ENCODE assay signal across 40 mouse cellular contexts in genomic region chr11:99398832-99399231, GRCm38 (mm10). TPM values are rescaled to one million over a fixed set of nuclear protein-coding genes. Genes with fewer than 3 reads are reported as not detected.
"Had no signal": no experiment of that assay in that cellular context is flagged by ENCODE, and none has a peak within 500 bp of the region (broad histone marks: within the 10 kb centered on the region; RNA-seq: fewer than 3 reads in every experiment).

No protein-coding gene starts in this region.

- H3K9me3 ChIP-seq: heart, embryonic 13.5 days; heart, embryonic 15.5 days; hindbrain, embryonic 10.5 days; hindbrain, embryonic 12.5 days; intestine, embryonic 15.5 days; limb, embryonic 13.5 days; limb, embryonic 15.5 days; liver, embryonic 12.5 days had no signal

- H3K9ac ChIP-seq: heart, embryonic 13.5 days; heart, embryonic 15.5 days; hindbrain, embryonic 12.5 days; hindbrain, embryonic 14.5 days; intestine, embryonic 15.5 days; limb, embryonic 13.5 days; limb, embryonic 15.5 days; liver, embryonic 12.5 days; liver, embryonic 14.5 days had no signal

- DNase-seq: gastrocnemius, adult 2 months; gastrocnemius, postnatal 10 days; gastrocnemius, postnatal 25 days; heart, adult 2 months; heart, postnatal 14 days; heart, postnatal 4 days; kidney, adult 18-20 months; kidney, adult 8-10 months; kidney, postnatal 10 days; kidney, postnatal 25 days; kidney, postnatal 4 days; layer of hippocampus, postnatal 36 days; left cerebral cortex, postnatal 4 days had no signal

- ATAC-seq: hindbrain, embryonic 16.5 days; inflammation-experienced regulatory T-cells, adult 6 months; intestine, embryonic 15.5 days; intestine, postnatal 0 days; liver, embryonic 12.5 days had no signal

- H3K27me3 ChIP-seq: intestine, embryonic 15.5 days had no signal

- H3K4me2 ChIP-seq: heart, embryonic 11.5 days; heart, embryonic 13.5 days; heart, embryonic 15.5 days; hindbrain, embryonic 12.5 days; hindbrain, embryonic 14.5 days; intestine, embryonic 15.5 days; limb, embryonic 13.5 days; limb, embryonic 15.5 days; liver, embryonic 12.5 days had no signal

- H3K27ac ChIP-seq: gastrocnemius, adult 2 months; heart, adult 2 months; heart, embryonic 13.5 days; heart, embryonic 15.5 days; hindbrain, embryonic 10.5 days; hindbrain, embryonic 12.5 days; hindbrain, embryonic 14.5 days; intestine, embryonic 15.5 days; layer of hippocampus, adult 2 months; limb, embryonic 13.5 days; limb, embryonic 15.5 days; liver, embryonic 12.5 days; liver, embryonic 14.5 days had no signal

- H3K4me3 ChIP-seq: gastrocnemius, adult 2 months; heart, adult 2 months; heart, embryonic 13.5 days; heart, embryonic 15.5 days; hindbrain, embryonic 10.5 days; hindbrain, embryonic 12.5 days; intestine, embryonic 15.5 days; layer of hippocampus, adult 2 months; limb, embryonic 13.5 days; limb, embryonic 15.5 days; liver, embryonic 12.5 days had no signal

- H3K36me3 ChIP-seq: heart, embryonic 13.5 days; heart, embryonic 15.5 days; hindbrain, embryonic 10.5 days; hindbrain, embryonic 12.5 days; intestine, embryonic 15.5 days; limb, embryonic 13.5 days; limb, embryonic 15.5 days; liver, embryonic 12.5 days had no signal

- H3K4me1 ChIP-seq: heart, embryonic 13.5 days; heart, embryonic 15.5 days; hindbrain, embryonic 10.5 days; hindbrain, embryonic 12.5 days; intestine, embryonic 15.5 days; limb, embryonic 13.5 days; limb, embryonic 15.5 days; liver, embryonic 12.5 days had no signal

RNA-seq across cellular contexts. Expression of gene Krt12, which starts 23.2 kb away (rescaled TPM):
- total RNA-seq: gastrocnemius, adult 2 months; gastrocnemius, postnatal 10 days; gastrocnemius, postnatal 25 days; gastrocnemius, postnatal 4 days; granulocyte monocyte progenitor cell, adult 5-6 weeks; heart, adult 2 months; heart, postnatal 14 days; heart, postnatal 4 days; liver, adult 2 months had no signal
- polyA plus RNA-seq: heart, adult 2 months; heart, embryonic 11.5 days; heart, embryonic 13.5 days; heart, embryonic 15.5 days; heart, postnatal 0 days; hindbrain, embryonic 14.5 days; inflammation-experienced regulatory T-cells, adult 6 months; intestine, embryonic 15.5 days; kidney, embryonic 14.5 days; limb, embryonic 11.5 days; limb, embryonic 13.5 days; liver, adult 2 months; liver, embryonic 14.5 days had no signal

RNA-seq across cellular contexts. Expression of gene Krt28, which starts 24.1 kb away (rescaled TPM):
- total RNA-seq: gastrocnemius, adult 2 months; gastrocnemius, postnatal 25 days; gastrocnemius, postnatal 4 days; granulocyte monocyte progenitor cell, adult 5-6 weeks; heart, adult 2 months; heart, postnatal 14 days; heart, postnatal 4 days; left cerebral cortex, adult 18-20 months; left cerebral cortex, postnatal 4 days; liver, adult 2 months had no signal
- polyA plus RNA-seq: heart, adult 2 months; heart, embryonic 13.5 days; heart, embryonic 15.5 days; inflammation-experienced regulatory T-cells, adult 6 months; intestine, postnatal 0 days; liver, adult 2 months; liver, embryonic 14.5 days had no signal

RNA-seq across cellular contexts. Expression of gene Krt20, which starts 39.1 kb away (rescaled TPM):
- total RNA-seq: gastrocnemius, adult 2 months; gastrocnemius, postnatal 25 days; granulocyte monocyte progenitor cell, adult 5-6 weeks; heart, adult 2 months; layer of hippocampus, adult 2 months; layer of hippocampus, postnatal 14 days; layer of hippocampus, postnatal 36 days; left cerebral cortex, adult 18-20 months; left cerebral cortex, adult 8-10 months; left cerebral cortex, postnatal 10 days; left cerebral cortex, postnatal 25 days; left cerebral cortex, postnatal 4 days had no signal
- polyA plus RNA-seq: hindbrain, embryonic 14.5 days; inflammation-experienced regulatory T-cells, adult 6 months had no signal

RNA-seq across cellular contexts. Expression of gene Krt27, which starts 47.9 kb away (rescaled TPM):
- total RNA-seq: gastrocnemius, adult 2 months; gastrocnemius, postnatal 10 days; gastrocnemius, postnatal 25 days; granulocyte monocyte progenitor cell, adult 5-6 weeks; heart, adult 2 months; heart, postnatal 14 days; heart, postnatal 4 days; layer of hippocampus, adult 2 months; layer of hippocampus, postnatal 14 days; layer of hippocampus, postnatal 36 days; left cerebral cortex, adult 18-20 months; left cerebral cortex, adult 8-10 months; left cerebral cortex, postnatal 10 days; left cerebral cortex, postnatal 25 days; left cerebral cortex, postnatal 4 days; liver, adult 2 months had no signal
- polyA plus RNA-seq: heart, adult 2 months; heart, embryonic 11.5 days; heart, embryonic 13.5 days; heart, embryonic 15.5 days; heart, postnatal 0 days; hindbrain, embryonic 10.5 days; hindbrain, embryonic 12.5 days; hindbrain, embryonic 14.5 days; inflammation-experienced regulatory T-cells, adult 6 months; intestine, embryonic 15.5 days; intestine, postnatal 0 days; kidney, embryonic 14.5 days; kidney, embryonic 16.5 days; limb, embryonic 11.5 days; limb, embryonic 13.5 days; limb, embryonic 15.5 days; liver, adult 2 months; liver, embryonic 12.5 days; liver, embryonic 14.5 days had no signal
